Mouse (Mus musculus) thymus, postnatal 4 days (tissue): Measurements from ENCODE around the gene Ppp1r3g.

Source experiments
- DNase-seq: peaks from one replicate; pipeline ENCODE4 v3.0.0; 2021

The Ppp1r3g gene

GRCm38 (mm10) chr13:35995696-35996426 is 37.2 kb downstream of the Ppp1r3g start:
- no peak for DNase-seq

- DNase-seq = no peak
Observed at GRCm38 (mm10) chr13:35997606-35998005, 39.0 kb downstream of the Ppp1r3g start.

- DNase-seq = no peak
Observed at GRCm38 (mm10) chr13:36000798-36001197, 42.2 kb downstream of the Ppp1r3g start.

GRCm38 (mm10) chr13:36009981-36010380 is 51.3 kb downstream of the Ppp1r3g start:
- no peak for DNase-seq

- DNase-seq = no peak
Observed at GRCm38 (mm10) chr13:36015636-36016035, 57.0 kb downstream of the Ppp1r3g start.

GRCm38 (mm10) chr13:36018017-36018416 is 59.4 kb downstream of the Ppp1r3g start:
- no peak for DNase-seq

- DNase-seq = peak; percentile 77
Observed at GRCm38 (mm10) chr13:36019309-36020274, 61.0 kb downstream of the Ppp1r3g start.
